15 mouse cellular contexts compared by ENCODE assay signal in the genomic region with DNA sequence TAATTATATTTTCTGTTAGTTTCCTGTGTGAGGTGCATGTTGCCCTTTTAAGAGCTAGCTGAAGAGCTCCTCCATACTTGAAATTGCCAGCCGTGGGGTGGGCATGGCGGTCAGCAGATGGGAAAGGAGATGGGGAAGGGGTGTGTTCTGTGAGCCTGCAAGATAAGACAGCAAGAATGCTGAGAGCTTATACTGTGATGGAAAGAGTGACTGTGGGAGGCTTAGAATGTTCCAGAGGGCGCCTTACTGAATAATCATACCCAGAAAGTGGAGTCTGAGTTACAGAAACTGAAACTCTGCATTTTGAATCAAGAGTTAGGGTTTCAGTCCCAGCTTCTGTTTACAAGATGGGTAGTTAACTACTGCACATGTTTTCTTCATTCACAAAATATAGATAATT. TPM values are rescaled to one million over a fixed set of nuclear protein-coding genes. Genes with fewer than 3 reads are reported as not detected.
DNase-seq lines count a peak whose midpoint lies in the region; ATAC-seq and TF ChIP-seq lines count a peak whose summit lies in the region.
"Had no signal": no experiment of that assay in that cellular context is flagged by ENCODE, and none has a peak within 500 bp of the region (broad histone marks: within the 10 kb centered on the region; RNA-seq: fewer than 3 reads in every experiment).

No protein-coding gene starts in this region.

- H3K36me3 ChIP-seq in heart, embryonic 10.5 days = 0 out of 2 replicates have a peak, but pooled peaks cover 5% of the 10 kb centered on the region
- H3K36me3 ChIP-seq in liver, embryonic 16.5 days (ENCODE audit: control insufficient read depth, insufficient read depth) = no peaks in the 10 kb centered on the region
- no peaks in the 10 kb centered on the region for H3K36me3 ChIP-seq in lung, postnatal 0 days (ENCODE audit: insufficient read depth, low read length)
- no peaks in the 10 kb centered on the region for H3K36me3 ChIP-seq in thymus, adult 2 months (ENCODE audit: control insufficient read depth, insufficient read depth, low read length)
- H3K36me3 ChIP-seq: forebrain, embryonic 15.5 days; hindbrain, embryonic 15.5 days had no signal

- H3K27ac ChIP-seq in heart, embryonic 10.5 days = peak overlapping the region; percentile 78
- peak overlapping the region; percentile 29 for H3K27ac ChIP-seq in liver, embryonic 16.5 days (ENCODE audit: low read length)
- no peak overlapping the region for H3K27ac ChIP-seq in lung, postnatal 0 days (ENCODE audit: low read length)
- no peak overlapping the region for H3K27ac ChIP-seq in left cerebral cortex, adult 2 months
- H3K27ac ChIP-seq in thymus, adult 2 months (ENCODE audit: control insufficient read depth, insufficient read depth, low read length) = no peak overlapping the region
- H3K27ac ChIP-seq: forebrain, embryonic 15.5 days; hindbrain, embryonic 15.5 days; layer of hippocampus, adult 2 months had no signal

- H3K4me1 ChIP-seq in heart, embryonic 10.5 days = peaks cover 73% of the 10 kb centered on the region
- peaks cover 62% of the 10 kb centered on the region for H3K4me1 ChIP-seq in liver, embryonic 16.5 days (ENCODE audit: control insufficient read depth, low read depth, low read length)
- peaks cover 17% of the 10 kb centered on the region; the same call in 1 of the 2 replicates for H3K4me1 ChIP-seq in lung, postnatal 0 days (ENCODE audit: insufficient read depth, low read depth, low read length)
- H3K4me1 ChIP-seq in thymus, adult 2 months (replicated peaks; ENCODE audit: control insufficient read depth, insufficient read depth, low read length) = peaks cover 18% of the 10 kb centered on the region

- ATAC-seq in CD4-positive, CD25-positive, alpha-beta regulatory T cell, adult 4 months = peak; percentile 56
- ATAC-seq in erythroblast, adult 5-6 weeks (replicated peaks; ENCODE audit: low FRiP score, poor library complexity, severe bottlenecking) = 0 out of 2 replicates have a peak, but pooled peaks have one; percentile 25
- ATAC-seq in liver, embryonic 16.5 days (ENCODE audit: low read depth) = peak; percentile 70
- ATAC-seq in lung, postnatal 0 days = no peak
- ATAC-seq: forebrain, embryonic 15.5 days had no signal

- TF ChIP-seq POLR2A in thymus, adult 2 months (IDR thresholded peaks at IDR 0.05; ENCODE audit: control insufficient read depth, extremely low read depth, insufficient read depth, low read length, poor library complexity) = no peak

- no peak for TF ChIP-seq EP300 in lung, postnatal 0 days (IDR thresholded peaks at IDR 0.05)

- no peak for TF ChIP-seq CTCF in lung, postnatal 0 days (IDR thresholded peaks at IDR 0.05)
- no peak for TF ChIP-seq CTCF in left cerebral cortex, adult 2 months (IDR thresholded peaks at IDR 0.05)
- TF ChIP-seq CTCF in thymus, adult 2 months (IDR thresholded peaks at IDR 0.05; ENCODE audit: borderline replicate concordance, control insufficient read depth, extremely low read depth, insufficient read depth, low read length, poor library complexity) = no peak

- DNase-seq in heart, embryonic 10.5 days (ENCODE audit: low spot score) = no peak
- no peak for DNase-seq in heart, adult 9 months (ENCODE audit: low spot score in 2 of 2)
- DNase-seq in lung, postnatal 0 days (ENCODE audit: low spot score) = no peak
- DNase-seq in left cerebral cortex, adult 2 months (ENCODE audit: extremely low spot score in 1 of 2, low spot score in 2 of 2) = no peak
- DNase-seq in thymus, adult 2 months = no peak
- DNase-seq: cerebellum, postnatal 25 days; lung, adult 18-20 months had no signal

- H3K4me2 ChIP-seq in liver, embryonic 16.5 days (ENCODE audit: low read depth, low read length) = peak overlapping the region; percentile 45
- no peak overlapping the region for H3K4me2 ChIP-seq in lung, postnatal 0 days (replicated peaks; ENCODE audit: low read depth, low read length)
- H3K4me2 ChIP-seq: forebrain, embryonic 15.5 days; hindbrain, embryonic 15.5 days had no signal

- 24% methylated on average over 3 of the region's 3 CpGs for WGBS in heart, embryonic 10.5 days
- WGBS in liver, embryonic 16.5 days (ENCODE audit: insufficient replicate concordance) = 27% methylated on average over 3 of the region's 3 CpGs
- WGBS in lung, postnatal 0 days = 78% methylated on average over 3 of the region's 3 CpGs
- 79% methylated on average over 3 of the region's 3 CpGs for WGBS in thymus, adult 2 months

- no peak overlapping the region for H3K9ac ChIP-seq in liver, embryonic 16.5 days (ENCODE audit: low read depth, low read length)
- H3K9ac ChIP-seq in lung, postnatal 0 days (replicated peaks; ENCODE audit: low read depth) = no peak overlapping the region
- H3K9ac ChIP-seq: forebrain, embryonic 15.5 days; hindbrain, embryonic 15.5 days had no signal

- no peaks in the 10 kb centered on the region for H3K27me3 ChIP-seq in heart, embryonic 10.5 days (ENCODE audit: insufficient read depth, poor library complexity, severe bottlenecking)
- H3K27me3 ChIP-seq in liver, embryonic 16.5 days (ENCODE audit: control insufficient read depth, insufficient read depth, low read depth, low read length) = no peaks in the 10 kb centered on the region
- no peaks in the 10 kb centered on the region for H3K27me3 ChIP-seq in lung, postnatal 0 days (replicated peaks; ENCODE audit: insufficient read depth, low read length)
- H3K27me3 ChIP-seq in thymus, adult 2 months (ENCODE audit: control insufficient read depth, insufficient read depth, low read length) = no peaks in the 10 kb centered on the region
- H3K27me3 ChIP-seq: forebrain, embryonic 15.5 days; hindbrain, embryonic 15.5 days had no signal

- no peaks in the 10 kb centered on the region for H3K9me3 ChIP-seq in heart, embryonic 10.5 days
- H3K9me3 ChIP-seq in liver, embryonic 16.5 days (replicated peaks; ENCODE audit: control insufficient read depth, low read length) = no peaks in the 10 kb centered on the region
- no peaks in the 10 kb centered on the region for H3K9me3 ChIP-seq in lung, postnatal 0 days (ENCODE audit: low read length)
- H3K9me3 ChIP-seq: forebrain, embryonic 15.5 days; hindbrain, embryonic 15.5 days had no signal

- H3K4me3 ChIP-seq in heart, embryonic 10.5 days = peak overlapping the region; percentile 19; the same call in 1 of the 2 replicates
- H3K4me3 ChIP-seq in liver, embryonic 16.5 days (ENCODE audit: low read depth, low read length) = peak overlapping the region; percentile 23; the same call in 1 of the 2 replicates
- H3K4me3 ChIP-seq in lung, postnatal 0 days (ENCODE audit: low read depth, low read length) = no peak overlapping the region
- H3K4me3 ChIP-seq in left cerebral cortex, adult 2 months = no peak overlapping the region
- H3K4me3 ChIP-seq in thymus, adult 2 months (ENCODE audit: control insufficient read depth, insufficient read depth, low read length) = no peak overlapping the region
- H3K4me3 ChIP-seq: forebrain, embryonic 15.5 days; hindbrain, embryonic 15.5 days; layer of hippocampus, adult 2 months had no signal

- intact Hi-C loops in left cerebral cortex, adult 2 months (cut with DNase I) = no loop called here

RNA-seq across cellular contexts. Expression of a gene that starts 5.4 kb away (rescaled TPM):
- polyA plus RNA-seq in heart, embryonic 10.5 days (2016; fragmentation: Nextera tagmentation; extraction: Ambion mirVana) = 8.9 and 10.2 TPM in 2 replicates
- polyA plus RNA-seq in CD4-positive, CD25-positive, alpha-beta regulatory T cell, adult 4 months (2017; shearing (Covaris generic)) = 10 to 100 TPM; 21.2 to 22.4 TPM
- 4.6 and 4.8 TPM in 2 replicates for total RNA-seq in erythroblast, adult 5-6 weeks (2015; ENCODE audit: low replicate concordance)
- total RNA-seq in erythroblast, adult 5-6 weeks (2017; ENCODE audit: low replicate concordance) = 4.0 and 5.6 TPM in 2 replicates
- polyA plus RNA-seq in liver, embryonic 16.5 days (2015; fragmentation: Nextera tagmentation; extraction: Ambion mirVana) = 2.9 and 3.4 TPM in 2 replicates
- 5.8 and 6.9 TPM in 2 replicates for polyA plus RNA-seq in lung, postnatal 0 days (2015; fragmentation: Nextera tagmentation; extraction: Ambion mirVana)
- total RNA-seq in left cerebral cortex, adult 2 months (2021) = 1 to 10 TPM; 6.8 to 7.1 TPM
- polyA plus RNA-seq in thymus, adult 2 months (2012; rRNA removed) = 7.2 and 8.0 TPM in 2 replicates

RNA-seq across cellular contexts. Expression of a gene that starts 6.1 kb away (rescaled TPM):
- 12.7 and 16.8 TPM in 2 replicates for polyA plus RNA-seq in heart, embryonic 10.5 days (2016; fragmentation: Nextera tagmentation; extraction: Ambion mirVana)
- 10 to 100 TPM; 12.7 to 13.8 TPM for polyA plus RNA-seq in CD4-positive, CD25-positive, alpha-beta regulatory T cell, adult 4 months (2017; shearing (Covaris generic))
- 6.1 and 19.2 TPM in 2 replicates for total RNA-seq in erythroblast, adult 5-6 weeks (2015; ENCODE audit: low replicate concordance)
- 1.3 and 4.6 TPM in 2 replicates for total RNA-seq in erythroblast, adult 5-6 weeks (2017; ENCODE audit: low replicate concordance)
- 4.1 and 4.8 TPM in 2 replicates for polyA plus RNA-seq in liver, embryonic 16.5 days (2015; fragmentation: Nextera tagmentation; extraction: Ambion mirVana)
- polyA plus RNA-seq in lung, postnatal 0 days (2015; fragmentation: Nextera tagmentation; extraction: Ambion mirVana) = 7.3 and 7.5 TPM in 2 replicates
- total RNA-seq in left cerebral cortex, adult 2 months (2021) = 10 to 100 TPM; 17.6 to 19.9 TPM
- 22.1 and 28.7 TPM in 2 replicates for polyA plus RNA-seq in thymus, adult 2 months (2012; rRNA removed)

RNA-seq across cellular contexts. Expression of a gene that starts 28.5 kb away (rescaled TPM):
- polyA plus RNA-seq in heart, embryonic 10.5 days (2016; fragmentation: Nextera tagmentation; extraction: Ambion mirVana) = 14.4 and 24.4 TPM in 2 replicates
- polyA plus RNA-seq in CD4-positive, CD25-positive, alpha-beta regulatory T cell, adult 4 months (2017; shearing (Covaris generic)) = 1 to 10 TPM; 3.8 to 6.2 TPM
- total RNA-seq in erythroblast, adult 5-6 weeks (2015; ENCODE audit: low replicate concordance) = 0.42 and 4.4 TPM in 2 replicates
- total RNA-seq in erythroblast, adult 5-6 weeks (2017; ENCODE audit: low replicate concordance) = 0.68 and 1.8 TPM in 2 replicates
- polyA plus RNA-seq in liver, embryonic 16.5 days (2015; fragmentation: Nextera tagmentation; extraction: Ambion mirVana) = 1.4 and 1.5 TPM in 2 replicates
- 25.0 and 30.2 TPM in 2 replicates for polyA plus RNA-seq in lung, postnatal 0 days (2015; fragmentation: Nextera tagmentation; extraction: Ambion mirVana)
- 10 to 100 TPM; 64.9 to 66.4 TPM for total RNA-seq in left cerebral cortex, adult 2 months (2021)
- 5.1 and 6.0 TPM in 2 replicates for polyA plus RNA-seq in thymus, adult 2 months (2012; rRNA removed)

RNA-seq across cellular contexts. Expression of a gene that starts 41.8 kb away (rescaled TPM):
- 1.8 and 3.0 TPM in 2 replicates for polyA plus RNA-seq in heart, embryonic 10.5 days (2016; fragmentation: Nextera tagmentation; extraction: Ambion mirVana)
- polyA plus RNA-seq in CD4-positive, CD25-positive, alpha-beta regulatory T cell, adult 4 months (2017; shearing (Covaris generic)) = not detected
- total RNA-seq in erythroblast, adult 5-6 weeks (2015; ENCODE audit: low replicate concordance) = not detected in 2 replicates
- not detected in 2 replicates for total RNA-seq in erythroblast, adult 5-6 weeks (2017; ENCODE audit: low replicate concordance)
- polyA plus RNA-seq in liver, embryonic 16.5 days (2015; fragmentation: Nextera tagmentation; extraction: Ambion mirVana) = 0.08 and 0.11 TPM in 2 replicates
- 11.5 and 14.0 TPM in 2 replicates for polyA plus RNA-seq in lung, postnatal 0 days (2015; fragmentation: Nextera tagmentation; extraction: Ambion mirVana)
- total RNA-seq in left cerebral cortex, adult 2 months (2021) = 1 to 10 TPM; 1.1 to 1.4 TPM
- polyA plus RNA-seq in thymus, adult 2 months (2012; rRNA removed) = not detected in 2 replicates
- total RNA-seq: granulocyte monocyte progenitor cell, adult 5-6 weeks had no signal
- polyA plus RNA-seq: small intestine, adult 2 months had no signal

RNA-seq across cellular contexts. Expression of a gene that starts 50.8 kb away (rescaled TPM):
- 9.5 and 12.3 TPM in 2 replicates for polyA plus RNA-seq in heart, embryonic 10.5 days (2016; fragmentation: Nextera tagmentation; extraction: Ambion mirVana)
- 1 to 10 TPM; 3.3 to 3.8 TPM for polyA plus RNA-seq in CD4-positive, CD25-positive, alpha-beta regulatory T cell, adult 4 months (2017; shearing (Covaris generic))
- total RNA-seq in erythroblast, adult 5-6 weeks (2015; ENCODE audit: low replicate concordance) = 0.38 TPM in 1 of 2 replicates, not detected in the other
- 0.28 TPM in 1 of 2 replicates, not detected in the other for total RNA-seq in erythroblast, adult 5-6 weeks (2017; ENCODE audit: low replicate concordance)
- 0.16 and 0.21 TPM in 2 replicates for polyA plus RNA-seq in liver, embryonic 16.5 days (2015; fragmentation: Nextera tagmentation; extraction: Ambion mirVana)
- 84.2 and 108 TPM in 2 replicates for polyA plus RNA-seq in lung, postnatal 0 days (2015; fragmentation: Nextera tagmentation; extraction: Ambion mirVana)
- total RNA-seq in left cerebral cortex, adult 2 months (2021) = 10 to 100 TPM; 85.4 to 93.5 TPM
- 0.08 and 0.16 TPM in 2 replicates for polyA plus RNA-seq in thymus, adult 2 months (2012; rRNA removed)

Comparison
In these comparisons a context has a peak if more than half of its experiments do, and no peak if none do; other contexts are left out.
1. H3K27ac ChIP-seq: peak in heart, embryonic 10.5 days (single experiment) and liver, embryonic 16.5 days (single experiment); none in lung, postnatal 0 days (single experiment), left cerebral cortex, adult 2 months (single experiment) and thymus, adult 2 months (single experiment).
2. H3K4me3 ChIP-seq: peak in heart, embryonic 10.5 days (single experiment) and liver, embryonic 16.5 days (single experiment); none in lung, postnatal 0 days (single experiment), left cerebral cortex, adult 2 months (single experiment) and thymus, adult 2 months (single experiment).